Comparison of ENCODE assay signal across 27 mouse cellular contexts in genomic region chr3:68659996-68660395, GRCm38 (mm10). TPM values are rescaled to one million over a fixed set of nuclear protein-coding genes. Genes with fewer than 3 reads are reported as not detected.
"Had no signal": no experiment of that assay in that cellular context is flagged by ENCODE, and none has a peak within 500 bp of the region (broad histone marks: within the 10 kb centered on the region; RNA-seq: fewer than 3 reads in every experiment).

No protein-coding gene starts in this region.

- H3K4me3 ChIP-seq: gastrocnemius, adult 2 months; heart, adult 2 months; heart, embryonic 13.5 days; heart, embryonic 15.5 days; hindbrain, embryonic 10.5 days; hindbrain, embryonic 12.5 days; hindbrain, embryonic 15.5 days; intestine, embryonic 15.5 days; limb, embryonic 10.5 days; limb, embryonic 12.5 days; liver, embryonic 13.5 days; liver, embryonic 15.5 days had no signal

- H3K27me3 ChIP-seq: heart, embryonic 13.5 days; heart, embryonic 15.5 days; hindbrain, embryonic 12.5 days; hindbrain, embryonic 15.5 days; intestine, embryonic 15.5 days; limb, embryonic 12.5 days; liver, embryonic 13.5 days; liver, embryonic 15.5 days had no signal

- H3K4me2 ChIP-seq: heart, embryonic 13.5 days; heart, embryonic 15.5 days; hindbrain, embryonic 12.5 days; hindbrain, embryonic 15.5 days; intestine, embryonic 15.5 days; limb, embryonic 12.5 days; liver, embryonic 11.5 days; liver, embryonic 13.5 days; liver, embryonic 15.5 days had no signal

- H3K4me1 ChIP-seq: hindbrain, embryonic 15.5 days; intestine, embryonic 15.5 days; limb, embryonic 12.5 days had no signal

- ATAC-seq: forebrain, embryonic 16.5 days; inflammation-experienced regulatory T-cells, adult 6 months; intestine, embryonic 15.5 days; intestine, postnatal 0 days had no signal

- H3K27ac ChIP-seq: gastrocnemius, adult 2 months; heart, adult 2 months; heart, embryonic 15.5 days; hindbrain, embryonic 10.5 days; hindbrain, embryonic 12.5 days; hindbrain, embryonic 15.5 days; intestine, embryonic 15.5 days; limb, embryonic 10.5 days; limb, embryonic 12.5 days; liver, embryonic 13.5 days; liver, embryonic 15.5 days had no signal

- H3K9ac ChIP-seq: heart, embryonic 13.5 days; heart, embryonic 15.5 days; hindbrain, embryonic 12.5 days; hindbrain, embryonic 15.5 days; intestine, embryonic 15.5 days; limb, embryonic 12.5 days; liver, embryonic 13.5 days; liver, embryonic 15.5 days had no signal

- H3K36me3 ChIP-seq: heart, embryonic 13.5 days; heart, embryonic 15.5 days; hindbrain, embryonic 10.5 days; hindbrain, embryonic 12.5 days; hindbrain, embryonic 15.5 days; intestine, embryonic 15.5 days; limb, embryonic 10.5 days; limb, embryonic 12.5 days; liver, embryonic 13.5 days; liver, embryonic 15.5 days had no signal

- DNase-seq: gastrocnemius, adult 2 months; gastrocnemius, postnatal 10 days; gastrocnemius, postnatal 25 days; heart, adult 2 months; heart, postnatal 14 days; heart, postnatal 4 days; kidney, adult 18-20 months; kidney, adult 8-10 months; kidney, postnatal 10 days; kidney, postnatal 25 days; kidney, postnatal 4 days; liver; liver, embryonic 13.5 days had no signal

- H3K9me3 ChIP-seq: heart, embryonic 13.5 days; heart, embryonic 15.5 days; hindbrain, embryonic 10.5 days; hindbrain, embryonic 12.5 days; hindbrain, embryonic 15.5 days; intestine, embryonic 15.5 days; limb, embryonic 10.5 days; limb, embryonic 12.5 days; liver, embryonic 13.5 days; liver, embryonic 15.5 days had no signal

RNA-seq across cellular contexts. Expression of gene Il12a, which starts 30.4 kb away (rescaled TPM):
- polyA plus RNA-seq: heart, embryonic 13.5 days; heart, embryonic 15.5 days; hindbrain, embryonic 12.5 days; intestine, embryonic 15.5 days; intestine, postnatal 0 days; kidney, embryonic 16.5 days; limb, embryonic 12.5 days had no signal
